Mouse (Mus musculus) cerebellum, adult 9-11 months (tissue): Measurements from ENCODE around the gene Mpdu1.
"Not testable (repeated sequence)": the region's sequence is repeated elsewhere in the genome, so short reads cannot be mapped to it uniquely, and the experiment has no call there.

Experiments
- DNase-seq: peaks from one replicate; pipeline ENCODE4 v3.0.0; 2022

Gene Mpdu1

GRCm38 (mm10) chr11:69617805-69618204, 44.6 kb downstream of the Mpdu1 start, which contains the start of gene Shbg:
Gene Shbg (minus strand): TSS chr11:69617905.
- peak; percentile 23 for DNase-seq

GRCm38 (mm10) chr11:69616781-69617180, 45.7 kb downstream of the Mpdu1 start:
- peak; percentile 28 for DNase-seq

GRCm38 (mm10) chr11:69614257-69614588, 48.2 kb downstream of the Mpdu1 start:
- DNase-seq, result not testable (repeated sequence)

GRCm38 (mm10) chr11:69613553-69614256, 48.7 kb downstream of the Mpdu1 start:
- peak; percentile 83 for DNase-seq

- peak; percentile 67 for DNase-seq
Measured at GRCm38 (mm10) chr11:69610899-69611298, 51.5 kb downstream of the Mpdu1 start.

GRCm38 (mm10) chr11:69609416-69609815, 53.0 kb downstream of the Mpdu1 start:
- no peak for DNase-seq

GRCm38 (mm10) chr11:69608525-69608924, 53.9 kb downstream of the Mpdu1 start:
- DNase-seq, result no peak

- DNase-seq, result no peak
Measured at GRCm38 (mm10) chr11:69606832-69607231, 55.6 kb downstream of the Mpdu1 start.
